Mouse (Mus musculus): ENCODE measurements around the gene Cant1. TPM values are rescaled to one million over a fixed set of nuclear protein-coding genes. Genes with fewer than 3 reads are reported as not detected.

The Cant1 gene
- polyA plus RNA-seq, 1 experiment from 2014 or later = 8.3 TPM

DNA sequence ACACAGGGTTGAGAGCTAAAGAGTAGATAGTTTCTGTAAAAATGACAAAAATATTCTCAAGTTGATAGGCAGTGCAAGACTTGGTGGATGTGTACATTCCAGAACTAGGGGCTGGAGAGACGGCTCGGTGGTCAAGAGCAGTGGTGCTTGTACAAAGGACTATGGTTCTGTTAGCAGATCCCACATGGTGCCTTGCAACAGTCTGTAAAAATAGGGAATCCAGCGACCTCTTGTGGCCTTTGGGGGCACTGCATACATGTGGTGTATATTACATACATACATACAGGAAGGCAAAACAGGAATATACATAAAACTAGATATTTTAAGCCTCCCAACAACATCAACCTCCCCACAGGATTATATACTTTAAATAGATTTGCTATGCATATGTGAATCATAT, 50.6 kb downstream of the Cant1 start:
- H3K9ac ChIP-seq = no peak overlapping the region
- no peak overlapping the region for H3K27ac ChIP-seq
- DNase-seq (no peak), ATAC-seq (ENCODE audit: low read depth) (no peak)
- 47% methylated on average over 3 of the region's 3 CpGs for WGBS (ENCODE audit: insufficient replicate concordance)
- no peaks in the 10 kb centered on the region for H3K36me3 ChIP-seq
- no peak overlapping the region for H3K4me3 ChIP-seq (replicated peaks)
- H3K4me2 ChIP-seq = no peak overlapping the region
- H3K4me1 ChIP-seq (replicated peaks) = peaks cover 6% of the 10 kb centered on the region
- 0 out of 2 replicates have a peak, but pooled peaks cover 3% of the 10 kb centered on the region for H3K27me3 ChIP-seq
- no peaks in the 10 kb centered on the region for H3K9me3 ChIP-seq (replicated peaks)

DNA sequence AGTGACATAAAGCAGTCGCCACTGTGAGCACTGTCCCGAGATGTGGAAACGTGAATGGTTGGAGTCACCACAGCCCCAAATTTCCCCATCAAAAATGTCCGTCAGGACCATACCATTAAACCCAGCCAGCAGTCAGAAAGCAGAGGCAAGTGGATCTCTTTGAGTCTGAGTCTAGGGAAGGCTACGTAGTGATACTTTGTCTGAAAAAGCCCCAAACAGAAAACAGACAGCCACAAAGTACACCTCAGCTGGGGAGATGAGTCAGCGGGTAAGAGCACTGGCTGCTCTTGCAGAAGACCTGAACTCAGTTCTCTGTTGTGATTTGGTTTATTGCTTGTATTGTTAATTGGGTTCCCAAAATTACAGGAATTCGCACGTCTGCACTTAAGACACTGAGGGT, 52.3 kb downstream of the Cant1 start:
- Histone ChIP-seq H3K27me3 (0 out of 2 replicates have a peak, but pooled peaks cover 3% of the 10 kb centered on the region), H3K4me1 (replicated peaks) (peaks cover 14% of the 10 kb centered on the region), H3K9me3 (replicated peaks) (no peaks in the 10 kb centered on the region), H3K4me3 (replicated peaks) (no peak overlapping the region), H3K27ac (no peak overlapping the region), H3K4me2 (no peak overlapping the region), H3K9ac (no peak overlapping the region), H3K36me3 (no peaks in the 10 kb centered on the region)
- WGBS (ENCODE audit: insufficient replicate concordance) = 56% methylated on average over 8 of the region's 8 CpGs
- DNase-seq = no peak
- ATAC-seq (ENCODE audit: low read depth) = no peak

- Histone ChIP-seq H3K9me3 (replicated peaks) (no peaks in the 10 kb centered on the region), H3K9ac (no peak overlapping the region), H3K36me3 (no peaks in the 10 kb centered on the region), H3K4me3 (replicated peaks) (no peak overlapping the region), H3K27me3 (0 out of 2 replicates have a peak, but pooled peaks cover 3% of the 10 kb centered on the region), H3K27ac (no peak overlapping the region), H3K4me2 (no peak overlapping the region), H3K4me1 (replicated peaks) (peaks cover 14% of the 10 kb centered on the region)
- WGBS (ENCODE audit: insufficient replicate concordance) = 49% methylated on average over 3 of the region's 3 CpGs
- DNase-seq (no peak), ATAC-seq (ENCODE audit: low read depth) (no peak)
Measured at GRCm38 (mm10) chr11:118366108-118366507, 52.8 kb downstream of the Cant1 start.

DNA sequence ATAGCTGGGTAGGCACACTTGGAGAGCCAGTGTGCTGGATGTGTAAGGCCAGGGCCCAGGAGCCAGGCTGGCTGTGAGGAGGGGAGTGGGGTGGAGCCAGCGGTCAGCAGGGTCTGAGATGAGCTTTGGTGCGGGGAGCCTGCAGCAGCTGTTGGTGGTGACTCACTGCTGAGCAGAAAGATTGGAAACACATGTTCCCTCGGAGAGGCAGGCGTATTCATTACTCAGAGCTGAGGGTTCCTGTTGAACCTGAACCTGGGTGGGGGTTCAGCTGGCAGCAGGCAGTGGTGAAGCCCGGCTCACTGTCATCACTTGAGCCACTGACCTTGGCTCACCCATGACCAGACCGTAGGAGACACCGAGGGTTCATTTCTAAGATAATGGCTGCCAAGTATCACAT, 53.7 kb downstream of the Cant1 start:
- no peak for ATAC-seq (ENCODE audit: low read depth)
- Histone ChIP-seq H3K27me3 (0 out of 2 replicates have a peak, but pooled peaks cover 3% of the 10 kb centered on the region), H3K9me3 (replicated peaks) (no peaks in the 10 kb centered on the region), H3K9ac (no peak overlapping the region), H3K4me3 (replicated peaks) (no peak overlapping the region), H3K36me3 (no peaks in the 10 kb centered on the region), H3K27ac (no peak overlapping the region), H3K4me2 (no peak overlapping the region), H3K4me1 (replicated peaks) (peaks cover 17% of the 10 kb centered on the region)
- DNase-seq = no peak
- WGBS (ENCODE audit: insufficient replicate concordance) = 62% methylated on average over 7 of the region's 7 CpGs

DNA sequence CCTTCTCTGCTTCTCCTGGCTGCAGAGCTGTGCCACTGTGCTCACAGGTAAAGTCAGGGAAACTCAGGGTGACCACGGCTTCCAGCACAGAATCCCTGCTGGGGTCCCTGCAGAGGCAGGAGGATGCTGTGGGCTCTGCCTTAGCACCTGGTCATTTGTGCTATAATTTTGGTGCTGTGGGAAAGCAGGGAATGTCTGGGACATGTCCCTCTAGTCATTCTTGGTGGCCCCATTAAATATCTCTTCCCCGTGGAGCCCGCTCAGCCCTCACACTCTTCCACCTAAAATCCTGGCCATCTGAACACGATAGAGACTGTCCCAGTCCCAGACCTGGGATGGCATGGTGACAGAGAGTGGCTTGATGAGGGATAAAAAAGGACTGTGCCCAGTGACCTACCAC, 54.9 kb downstream of the Cant1 start:
- Histone ChIP-seq H3K27ac (no peak overlapping the region), H3K4me1 (replicated peaks) (peaks cover 17% of the 10 kb centered on the region), H3K4me3 (replicated peaks) (no peak overlapping the region), H3K4me2 (no peak overlapping the region), H3K36me3 (no peaks in the 10 kb centered on the region), H3K9ac (no peak overlapping the region), H3K9me3 (replicated peaks) (no peaks in the 10 kb centered on the region), H3K27me3 (no peaks in the 10 kb centered on the region)
- ATAC-seq (ENCODE audit: low read depth) = no peak
- no peak for DNase-seq
- 69% methylated on average over 4 of the region's 4 CpGs for WGBS (ENCODE audit: insufficient replicate concordance)

DNA sequence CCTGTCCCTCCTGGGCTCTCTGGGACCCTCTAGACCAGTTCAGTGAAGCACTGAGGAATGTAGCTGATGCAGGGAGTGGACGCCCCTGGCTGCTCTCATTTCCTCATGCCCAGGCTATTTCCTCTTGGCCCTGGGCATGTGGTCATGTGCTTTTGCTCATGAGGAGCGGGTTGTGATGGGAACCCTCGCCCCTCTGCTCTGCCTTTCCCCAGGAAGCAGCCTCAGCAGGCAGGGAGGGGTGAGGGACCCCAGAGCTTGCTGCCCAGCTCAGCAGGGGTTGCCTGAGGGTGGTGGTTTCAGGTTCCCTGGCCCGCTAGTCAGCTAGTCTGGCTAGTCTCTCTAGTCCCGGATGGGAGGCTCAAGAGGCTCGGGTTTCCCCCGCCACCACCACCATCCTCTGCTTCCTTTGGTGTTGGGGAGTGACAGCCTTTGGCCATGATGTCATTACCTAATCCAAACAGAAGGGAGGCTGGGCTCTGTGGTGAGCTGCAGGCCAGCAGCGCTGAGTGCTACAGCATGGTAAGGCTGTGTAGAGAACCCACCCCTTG, 55.8 kb downstream of the Cant1 start:
- WGBS (ENCODE audit: insufficient replicate concordance) = under 1% methylated on average over 8 of the region's 8 CpGs
- Histone ChIP-seq H3K4me3 (replicated peaks) (no peak overlapping the region), H3K4me1 (replicated peaks) (peaks cover 17% of the 10 kb centered on the region), H3K4me2 (0 out of 2 replicates have a peak overlapping the region, but pooled peaks have one; percentile 3), H3K9ac (no peak overlapping the region), H3K27ac (no peak overlapping the region), H3K36me3 (no peaks in the 10 kb centered on the region), H3K9me3 (replicated peaks) (no peaks in the 10 kb centered on the region), H3K27me3 (no peaks in the 10 kb centered on the region)
- DNase-seq (no peak), ATAC-seq (ENCODE audit: low read depth) (peak; percentile 60)

- ATAC-seq (ENCODE audit: low read depth) = no peak
- H3K4me2 ChIP-seq = no peak overlapping the region
Measured at GRCm38 (mm10) chr11:118362501-118362900, 56.4 kb downstream of the Cant1 start.

GRCm38 (mm10) chr11:118360907-118361341, 58.0 kb downstream of the Cant1 start:
- ATAC-seq (ENCODE audit: low read depth) (no peak), DNase-seq (no peak)
- no peak overlapping the region for H3K9ac ChIP-seq
- H3K27me3 ChIP-seq = peaks cover 5% of the 10 kb centered on the region
- H3K4me1 ChIP-seq (replicated peaks) = peaks cover 17% of the 10 kb centered on the region
- no peak overlapping the region for H3K27ac ChIP-seq
- no peak overlapping the region for H3K4me2 ChIP-seq
- no peak overlapping the region for H3K4me3 ChIP-seq (replicated peaks)
- H3K9me3 ChIP-seq (replicated peaks) = no peaks in the 10 kb centered on the region
- WGBS (ENCODE audit: insufficient replicate concordance) = 42% methylated on average over 10 of the region's 10 CpGs
- no peaks in the 10 kb centered on the region for H3K36me3 ChIP-seq

More at GRCm38 (mm10) chr11:118362501-118362900, 56.4 kb downstream of the Cant1 start:
- no peaks in the 10 kb centered on the region for H3K36me3 ChIP-seq
- DNase-seq = no peak
- H3K27me3 ChIP-seq = no peaks in the 10 kb centered on the region
- no peaks in the 10 kb centered on the region for H3K9me3 ChIP-seq (replicated peaks)
- H3K27ac ChIP-seq = no peak overlapping the region
- 67% methylated on average over 1 of the region's 1 CpGs for WGBS (ENCODE audit: insufficient replicate concordance)
- H3K9ac ChIP-seq = no peak overlapping the region
- H3K4me1 ChIP-seq (replicated peaks) = peaks cover 17% of the 10 kb centered on the region
- H3K4me3 ChIP-seq (replicated peaks) = no peak overlapping the region

GRCm38 (mm10) chr11:118360491-118360890, 58.4 kb downstream of the Cant1 start:
- Histone ChIP-seq H3K27ac (no peak overlapping the region), H3K4me3 (replicated peaks) (no peak overlapping the region), H3K9ac (no peak overlapping the region), H3K4me1 (replicated peaks) (peaks cover 19% of the 10 kb centered on the region), H3K36me3 (no peaks in the 10 kb centered on the region), H3K9me3 (replicated peaks) (no peaks in the 10 kb centered on the region), H3K27me3 (peaks cover 9% of the 10 kb centered on the region), H3K4me2 (no peak overlapping the region)
- ATAC-seq (ENCODE audit: low read depth) = no peak
- WGBS (ENCODE audit: insufficient replicate concordance) = 51% methylated on average over 7 of the region's 7 CpGs
- DNase-seq = no peak

Other genes with a start within 250 kb of the Cant1 start
- 2.3 and 3.1 TPM in 2 replicates for gene Cyth1, start 170.5 kb downstream of the Cant1 start, polyA plus RNA-seq (2015; fragmentation: Nextera tagmentation; extraction: Ambion mirVana)
- gene Usp36, start 128.8 kb downstream of the Cant1 start, polyA plus RNA-seq (2015; fragmentation: Nextera tagmentation; extraction: Ambion mirVana) = 6.9 and 7.9 TPM in 2 replicates
- gene Cep295nl, start 76.6 kb downstream of the Cant1 start, polyA plus RNA-seq (2015; fragmentation: Nextera tagmentation; extraction: Ambion mirVana) = not detected in 2 replicates
- gene Timp2, start 63.3 kb downstream of the Cant1 start, polyA plus RNA-seq (2015; fragmentation: Nextera tagmentation; extraction: Ambion mirVana) = 5.5 and 5.7 TPM in 2 replicates
- gene Lgals3bp, start 17.0 kb downstream of the Cant1 start, polyA plus RNA-seq (2015; fragmentation: Nextera tagmentation; extraction: Ambion mirVana) = 25.4 and 32.3 TPM in 2 replicates
- 1.1 and 1.4 TPM in 2 replicates for gene C1qtnf1, start 9.1 kb upstream of the Cant1 start, polyA plus RNA-seq (2015; fragmentation: Nextera tagmentation; extraction: Ambion mirVana)
- gene Engase, start 57.7 kb upstream of the Cant1 start, polyA plus RNA-seq (2015; fragmentation: Nextera tagmentation; extraction: Ambion mirVana) = 8.1 and 8.8 TPM in 2 replicates